Mouse (Mus musculus) adrenal gland, adult 8-10 months (tissue): ENCODE results near the gene Msi1. TPM values are rescaled to one million over a fixed set of nuclear protein-coding genes. Genes with fewer than 3 reads are reported as not detected.

Source experiments
- DNase-seq: peaks from one replicate; pipeline ENCODE4 v3.0.0; 2022
- total RNA-seq, 4 experiments: library from RNA; stranded (reverse); gene quantifications; 2 replicates each; pipeline ENCODE4 v1.2.4; 2022

Msi1 gene
- total RNA-seq, 4 experiments from 2014 or later, result 17.5 to 27.3 (median 21.7) TPM

- DNase-seq, result no peak
Measured at GRCm38 (mm10) chr5:115469791-115470190, 40.4 kb downstream of the Msi1 start.

- no peak for DNase-seq
Measured at GRCm38 (mm10) chr5:115470766-115471531, 41.5 kb downstream of the Msi1 start.

GRCm38 (mm10) chr5:115473191-115473590 is 43.8 kb downstream of the Msi1 start:
- DNase-seq, result no peak

GRCm38 (mm10) chr5:115474174-115474828 is 44.9 kb downstream of the Msi1 start:
- DNase-seq, result peak; percentile 66

GRCm38 (mm10) chr5:115475337-115476106 is 46.1 kb downstream of the Msi1 start:
- DNase-seq, result no peak

GRCm38 (mm10) chr5:115476107-115476727 is 46.8 kb downstream of the Msi1 start:
- DNase-seq, result no peak

GRCm38 (mm10) chr5:115479561-115479960 is 50.2 kb downstream of the Msi1 start:
- DNase-seq, result no peak

GRCm38 (mm10) chr5:115480101-115480500 is 50.7 kb downstream of the Msi1 start:
- no peak for DNase-seq

GRCm38 (mm10) chr5:115482390-115483265 is 53.2 kb downstream of the Msi1 start:
- no peak for DNase-seq

- DNase-seq, result no peak
Measured at GRCm38 (mm10) chr5:115483385-115483784, 54.0 kb downstream of the Msi1 start.

- peak; percentile 84 for DNase-seq
Measured at GRCm38 (mm10) chr5:115483947-115484920, 54.8 kb downstream of the Msi1 start, which contains the start of gene Sirt4. Gene Sirt4 (minus strand): TSS chr5:115484725.

- no peak for DNase-seq
Measured at GRCm38 (mm10) chr5:115484996-115485395, 55.6 kb downstream of the Msi1 start.

GRCm38 (mm10) chr5:115485489-115486205 is 56.2 kb downstream of the Msi1 start:
- no peak for DNase-seq

GRCm38 (mm10) chr5:115486726-115487125 is 57.3 kb downstream of the Msi1 start:
- DNase-seq, result no peak

GRCm38 (mm10) chr5:115487353-115487752 is 58.0 kb downstream of the Msi1 start:
- DNase-seq, result no peak

- no peak for DNase-seq
Measured at GRCm38 (mm10) chr5:115487942-115488580, 58.7 kb downstream of the Msi1 start.

GRCm38 (mm10) chr5:115488841-115489698 is 59.7 kb downstream of the Msi1 start:
- peak; percentile 66 for DNase-seq
